Mouse (Mus musculus) liver, embryonic 14.5 days (tissue): ENCODE results near the gene Zyx.

ENCODE experiments used
- CTCF ChIP-seq: IDR thresholded peaks from 2 replicates; pipeline ENCODE4 v1.5.1; 2016; ENCODE audit warnings: antibody characterized with exemption, low read depth, control low read depth
- EP300 ChIP-seq: IDR thresholded peaks from 2 replicates; pipeline ENCODE4 v1.6.1; 2016; ENCODE audit warnings: antibody characterized with exemption, low read depth

DNA sequence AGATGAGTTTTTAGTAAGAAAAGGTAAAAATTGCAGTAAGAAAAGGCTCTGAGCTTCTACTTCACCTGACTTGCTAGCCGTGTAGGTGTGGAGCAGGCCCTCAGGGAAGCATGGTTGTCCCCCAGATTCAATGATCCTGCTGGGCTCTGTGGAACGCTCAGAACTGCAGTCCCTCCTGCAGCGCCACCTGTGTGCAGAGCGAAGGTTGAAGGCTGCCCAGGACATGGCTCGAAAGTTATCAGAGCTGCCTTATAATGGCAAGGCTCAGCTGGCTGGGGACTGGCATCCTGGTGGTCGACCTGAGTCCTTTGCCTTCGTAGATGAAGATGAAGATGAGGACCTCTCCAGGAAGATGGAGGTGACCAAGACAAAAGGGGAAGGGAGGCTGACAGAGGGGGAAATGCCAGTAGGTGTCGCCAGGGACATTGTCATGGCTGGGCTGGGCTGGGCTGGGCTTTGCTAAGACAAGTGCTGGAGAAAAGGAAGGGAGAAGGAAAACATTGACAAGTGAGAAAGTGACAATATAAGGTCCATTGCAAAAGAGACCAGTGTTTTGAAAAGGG, 39.5 kb upstream of the Zyx start:
- peak; percentile 37; the same call in 1 of the 2 replicates for TF ChIP-seq CTCF
- no peak for TF ChIP-seq EP300
